Mouse (Mus musculus): ENCODE measurements around the gene Thsd4. TPM values are rescaled to one million over a fixed set of nuclear protein-coding genes. Genes with fewer than 3 reads are reported as not detected.

Gene Thsd4
- polyA plus RNA-seq, 1 experiment from 2014 or later = 38.7 TPM

- 40% methylated on average over 5 of the region's 5 CpGs for WGBS
- Histone ChIP-seq H3K9ac (ENCODE audit: low read depth, low read length) (no peak overlapping the region), H3K4me3 (ENCODE audit: low read length) (no peak overlapping the region), H3K4me2 (replicated peaks; ENCODE audit: low read depth, low read length) (no peak overlapping the region), H3K27me3 (ENCODE audit: control insufficient read depth, insufficient read depth, low read length) (no peaks in the 10 kb centered on the region), H3K9me3 (ENCODE audit: control insufficient read depth, low read length) (no peaks in the 10 kb centered on the region), H3K27ac (ENCODE audit: low read depth, low read length) (no peak overlapping the region), H3K36me3 (ENCODE audit: control insufficient read depth, insufficient read depth, low read length) (no peaks in the 10 kb centered on the region), H3K4me1 (ENCODE audit: control insufficient read depth, insufficient read depth, low read length) (peaks cover 28% of the 10 kb centered on the region)
- ATAC-seq (ENCODE audit: low FRiP score, low TSS enrichment) = no peak
Measured at GRCm38 (mm10) chr9:60506136-60506535, 15.7 kb downstream of the Thsd4 start.

GRCm38 (mm10) chr9:60504378-60505285, 17.2 kb downstream of the Thsd4 start:
- H3K9ac ChIP-seq (ENCODE audit: low read depth, low read length) = no peak overlapping the region
- ATAC-seq (ENCODE audit: low FRiP score, low TSS enrichment) = no peak

GRCm38 (mm10) chr9:60502220-60502619, 19.6 kb downstream of the Thsd4 start:
- H3K4me1 ChIP-seq (ENCODE audit: control insufficient read depth, insufficient read depth, low read length) = peaks cover 16% of the 10 kb centered on the region; the same call in 1 of the 2 replicates
- no peaks in the 10 kb centered on the region for H3K36me3 ChIP-seq (ENCODE audit: control insufficient read depth, insufficient read depth, low read length)
- no peak overlapping the region for H3K4me3 ChIP-seq (ENCODE audit: low read length)
- no peaks in the 10 kb centered on the region for H3K9me3 ChIP-seq (ENCODE audit: control insufficient read depth, low read length)
- no peak overlapping the region for H3K4me2 ChIP-seq (replicated peaks; ENCODE audit: low read depth, low read length)
- no peak for ATAC-seq (ENCODE audit: low FRiP score, low TSS enrichment)
- H3K27me3 ChIP-seq (ENCODE audit: control insufficient read depth, insufficient read depth, low read length) = no peaks in the 10 kb centered on the region
- WGBS = 76% methylated on average over 6 of the region's 6 CpGs
- no peak overlapping the region for H3K9ac ChIP-seq (ENCODE audit: low read depth, low read length)
- no peak overlapping the region for H3K27ac ChIP-seq (ENCODE audit: low read depth, low read length)

More at GRCm38 (mm10) chr9:60504378-60505285, 17.2 kb downstream of the Thsd4 start:
- Histone ChIP-seq H3K36me3 (ENCODE audit: control insufficient read depth, insufficient read depth, low read length) (no peaks in the 10 kb centered on the region), H3K27me3 (ENCODE audit: control insufficient read depth, insufficient read depth, low read length) (no peaks in the 10 kb centered on the region), H3K4me2 (replicated peaks; ENCODE audit: low read depth, low read length) (no peak overlapping the region), H3K4me3 (ENCODE audit: low read length) (no peak overlapping the region), H3K4me1 (ENCODE audit: control insufficient read depth, insufficient read depth, low read length) (peaks cover 20% of the 10 kb centered on the region; the same call in 1 of the 2 replicates), H3K27ac (ENCODE audit: low read depth, low read length) (no peak overlapping the region), H3K9me3 (ENCODE audit: control insufficient read depth, low read length) (no peaks in the 10 kb centered on the region)
- 49% methylated on average over 14 of the region's 14 CpGs for WGBS

GRCm38 (mm10) chr9:60501504-60502179, 20.2 kb downstream of the Thsd4 start:
- WGBS = 54% methylated on average over 5 of the region's 5 CpGs
- no peak overlapping the region for H3K4me2 ChIP-seq (replicated peaks; ENCODE audit: low read depth, low read length)
- H3K4me3 ChIP-seq (ENCODE audit: low read length) = no peak overlapping the region
- no peak for ATAC-seq (ENCODE audit: low FRiP score, low TSS enrichment)
- H3K36me3 ChIP-seq (ENCODE audit: control insufficient read depth, insufficient read depth, low read length) = no peaks in the 10 kb centered on the region
- H3K9me3 ChIP-seq (ENCODE audit: control insufficient read depth, low read length) = no peaks in the 10 kb centered on the region
- H3K9ac ChIP-seq (ENCODE audit: low read depth, low read length) = no peak overlapping the region
- no peaks in the 10 kb centered on the region for H3K27me3 ChIP-seq (ENCODE audit: control insufficient read depth, insufficient read depth, low read length)
- H3K4me1 ChIP-seq (ENCODE audit: control insufficient read depth, insufficient read depth, low read length) = peaks cover 10% of the 10 kb centered on the region; the same call in 1 of the 2 replicates
- H3K27ac ChIP-seq (ENCODE audit: low read depth, low read length) = no peak overlapping the region

- H3K27ac ChIP-seq (ENCODE audit: low read depth, low read length) = no peak overlapping the region
- no peaks in the 10 kb centered on the region for H3K27me3 ChIP-seq (ENCODE audit: control insufficient read depth, insufficient read depth, low read length)
- ATAC-seq (ENCODE audit: low FRiP score, low TSS enrichment) = no peak
- no peak overlapping the region for H3K9ac ChIP-seq (ENCODE audit: low read depth, low read length)
- H3K9me3 ChIP-seq (ENCODE audit: control insufficient read depth, low read length) = no peaks in the 10 kb centered on the region
- H3K4me2 ChIP-seq (replicated peaks; ENCODE audit: low read depth, low read length) = no peak overlapping the region
- no peaks in the 10 kb centered on the region; the same call in 1 of the 2 replicates for H3K36me3 ChIP-seq (ENCODE audit: control insufficient read depth, insufficient read depth, low read length)
- H3K4me3 ChIP-seq (ENCODE audit: low read length) = no peak overlapping the region
- WGBS = 38% methylated on average over 16 of the region's 16 CpGs
- peaks cover 25% of the 10 kb centered on the region; the same call in 1 of the 2 replicates for H3K4me1 ChIP-seq (ENCODE audit: control insufficient read depth, insufficient read depth, low read length)
Measured at GRCm38 (mm10) chr9:60492275-60492974, 29.4 kb downstream of the Thsd4 start.

- WGBS = 62% methylated on average over 16 of the region's 16 CpGs
- no peak overlapping the region for H3K4me3 ChIP-seq (ENCODE audit: low read length)
- H3K4me1 ChIP-seq (ENCODE audit: control insufficient read depth, insufficient read depth, low read length) = peaks cover 25% of the 10 kb centered on the region; the same call in 1 of the 2 replicates
- no peak overlapping the region for H3K27ac ChIP-seq (ENCODE audit: low read depth, low read length)
- no peaks in the 10 kb centered on the region for H3K9me3 ChIP-seq (ENCODE audit: control insufficient read depth, low read length)
- H3K9ac ChIP-seq (ENCODE audit: low read depth, low read length) = no peak overlapping the region
- H3K4me2 ChIP-seq (replicated peaks; ENCODE audit: low read depth, low read length) = no peak overlapping the region
- H3K36me3 ChIP-seq (ENCODE audit: control insufficient read depth, insufficient read depth, low read length) = no peaks in the 10 kb centered on the region; the same call in 1 of the 2 replicates
- no peak for ATAC-seq (ENCODE audit: low FRiP score, low TSS enrichment)
- no peaks in the 10 kb centered on the region for H3K27me3 ChIP-seq (ENCODE audit: control insufficient read depth, insufficient read depth, low read length)
Measured at GRCm38 (mm10) chr9:60491489-60492100, 30.3 kb downstream of the Thsd4 start.

- Histone ChIP-seq H3K36me3 (ENCODE audit: control insufficient read depth, insufficient read depth, low read length) (no peaks in the 10 kb centered on the region; the same call in 1 of the 2 replicates), H3K9ac (ENCODE audit: low read depth, low read length) (no peak overlapping the region), H3K4me3 (ENCODE audit: low read length) (no peak overlapping the region), H3K4me2 (replicated peaks; ENCODE audit: low read depth, low read length) (no peak overlapping the region), H3K27me3 (ENCODE audit: control insufficient read depth, insufficient read depth, low read length) (no peaks in the 10 kb centered on the region), H3K27ac (ENCODE audit: low read depth, low read length) (no peak overlapping the region), H3K9me3 (ENCODE audit: control insufficient read depth, low read length) (no peaks in the 10 kb centered on the region), H3K4me1 (ENCODE audit: control insufficient read depth, insufficient read depth, low read length) (peaks cover 25% of the 10 kb centered on the region; the same call in 1 of the 2 replicates)
- 95% methylated on average over 8 of the region's 8 CpGs for WGBS
- ATAC-seq (ENCODE audit: low FRiP score, low TSS enrichment) = no peak
Measured at GRCm38 (mm10) chr9:60491079-60491478, 30.8 kb downstream of the Thsd4 start.

- H3K4me3 ChIP-seq (ENCODE audit: low read length) = no peak overlapping the region
- H3K4me1 ChIP-seq (ENCODE audit: control insufficient read depth, insufficient read depth, low read length) = peaks cover 25% of the 10 kb centered on the region; the same call in 1 of the 2 replicates
- ATAC-seq (ENCODE audit: low FRiP score, low TSS enrichment) = no peak
- no peaks in the 10 kb centered on the region for H3K27me3 ChIP-seq (ENCODE audit: control insufficient read depth, insufficient read depth, low read length)
- H3K36me3 ChIP-seq (ENCODE audit: control insufficient read depth, insufficient read depth, low read length) = no peaks in the 10 kb centered on the region; the same call in 1 of the 2 replicates
- no peaks in the 10 kb centered on the region for H3K9me3 ChIP-seq (ENCODE audit: control insufficient read depth, low read length)
- H3K27ac ChIP-seq (ENCODE audit: low read depth, low read length) = no peak overlapping the region
- H3K4me2 ChIP-seq (replicated peaks; ENCODE audit: low read depth, low read length) = no peak overlapping the region
- H3K9ac ChIP-seq (ENCODE audit: low read depth, low read length) = no peak overlapping the region
- WGBS = 18% methylated on average over 4 of the region's 4 CpGs
Measured at GRCm38 (mm10) chr9:60488816-60489215, 33.0 kb downstream of the Thsd4 start.

Measured in kidney, embryonic 14.5 days (tissue).